In the genomic region with DNA sequence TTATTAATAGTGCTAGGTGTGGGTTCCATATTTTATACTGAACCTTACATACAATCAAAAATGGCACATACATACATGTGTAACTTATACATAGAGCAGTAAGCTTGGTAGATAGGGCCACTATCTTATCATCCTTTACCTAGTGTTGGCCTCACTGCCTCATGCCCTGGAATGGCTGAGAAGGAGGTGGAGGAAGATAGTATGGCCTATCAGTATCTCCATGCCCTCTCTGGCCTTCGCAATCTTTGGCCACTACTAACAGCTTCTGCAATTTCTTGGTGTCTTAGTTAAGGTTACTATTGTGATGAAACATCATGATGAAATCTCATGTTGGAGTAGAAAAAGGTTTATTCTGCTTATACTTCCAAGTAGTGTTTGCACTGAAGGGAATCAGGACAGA, we compare ENCODE assay signal across 29 mouse cellular contexts.
DNase-seq lines count a peak whose midpoint lies in the region; ATAC-seq and TF ChIP-seq lines count a peak whose summit lies in the region.
"Had no signal": no experiment of that assay in that cellular context is flagged by ENCODE, and none has a peak within 500 bp of the region (broad histone marks: within the 10 kb centered on the region; RNA-seq: fewer than 3 reads in every experiment).

No protein-coding gene starts in this region.

- H3K9me3 ChIP-seq in liver, embryonic 13.5 days (replicated peaks): no peaks in the 10 kb centered on the region
- no peaks in the 10 kb centered on the region for H3K9me3 ChIP-seq in liver, embryonic 11.5 days (ENCODE audit: control insufficient read depth, low read length)
- no peaks in the 10 kb centered on the region for H3K9me3 ChIP-seq in intestine, postnatal 0 days (ENCODE audit: control insufficient read depth)
- H3K9me3 ChIP-seq: embryonic facial prominence, embryonic 10.5 days; embryonic facial prominence, embryonic 13.5 days; forebrain, embryonic 10.5 days; forebrain, embryonic 13.5 days; G1E; hindbrain, embryonic 10.5 days; hindbrain, embryonic 13.5 days had no signal

- H3K4me2 ChIP-seq in liver, embryonic 13.5 days: no peak overlapping the region
- no peak overlapping the region for H3K4me2 ChIP-seq in liver, embryonic 11.5 days
- no peak overlapping the region for H3K4me2 ChIP-seq in intestine, postnatal 0 days (replicated peaks; ENCODE audit: low read depth)
- H3K4me2 ChIP-seq: embryonic facial prominence, embryonic 13.5 days; forebrain, embryonic 13.5 days; heart, embryonic 11.5 days; hindbrain, embryonic 13.5 days had no signal

- H3K9ac ChIP-seq in liver, embryonic 13.5 days: no peak overlapping the region
- H3K9ac ChIP-seq in liver, embryonic 11.5 days (ENCODE audit: low read depth, low read length): no peak overlapping the region
- H3K9ac ChIP-seq in intestine, postnatal 0 days (ENCODE audit: low read depth, low read length): no peak overlapping the region
- H3K9ac ChIP-seq: embryonic facial prominence, embryonic 13.5 days; forebrain, embryonic 13.5 days; hindbrain, embryonic 13.5 days had no signal

- no peak for DNase-seq in liver, embryonic 13.5 days
- DNase-seq in liver, embryonic 11.5 days (ENCODE audit: low spot score): no peak
- no peak for DNase-seq in heart, postnatal 25 days (ENCODE audit: low spot score)
- DNase-seq: adrenal gland, postnatal 10 days; adrenal gland, postnatal 36 days; B cell, adult 2 months; cerebellum, adult 18-20 months; cerebellum, adult 9-11 months; cerebellum, postnatal 25 days; embryo, embryonic 11 days; gastrocnemius, postnatal 10 days; gastrocnemius, postnatal 36 days; heart, adult 11 months; heart, postnatal 36 days had no signal

- intact Hi-C loops in heart, postnatal 25 days (cut with DNase I): no loop called here

- H3K4me1 ChIP-seq in liver, embryonic 13.5 days (replicated peaks): no peaks in the 10 kb centered on the region
- H3K4me1 ChIP-seq in liver, embryonic 11.5 days (replicated peaks; ENCODE audit: control insufficient read depth, insufficient read depth, low read length): no peaks in the 10 kb centered on the region
- H3K4me1 ChIP-seq in intestine, postnatal 0 days (replicated peaks; ENCODE audit: control insufficient read depth, insufficient read depth, low read length): no peaks in the 10 kb centered on the region
- H3K4me1 ChIP-seq: embryonic facial prominence, embryonic 10.5 days; embryonic facial prominence, embryonic 13.5 days; forebrain, embryonic 10.5 days; forebrain, embryonic 13.5 days; hindbrain, embryonic 10.5 days; hindbrain, embryonic 13.5 days had no signal

- TF ChIP-seq CTCF in intestine, postnatal 0 days (IDR thresholded peaks at IDR 0.05; ENCODE audit: low read depth): no peak

- no peaks in the 10 kb centered on the region for H3K36me3 ChIP-seq in liver, embryonic 13.5 days
- no peaks in the 10 kb centered on the region for H3K36me3 ChIP-seq in liver, embryonic 11.5 days (ENCODE audit: control insufficient read depth, insufficient read depth, low read length)
- no peaks in the 10 kb centered on the region for H3K36me3 ChIP-seq in intestine, postnatal 0 days (ENCODE audit: control insufficient read depth, insufficient read depth)
- H3K36me3 ChIP-seq: embryonic facial prominence, embryonic 10.5 days; embryonic facial prominence, embryonic 13.5 days; forebrain, embryonic 10.5 days; G1E; hindbrain, embryonic 10.5 days; hindbrain, embryonic 13.5 days had no signal

- H3K27me3 ChIP-seq in liver, embryonic 13.5 days: no peaks in the 10 kb centered on the region
- H3K27me3 ChIP-seq in liver, embryonic 11.5 days (replicated peaks; ENCODE audit: control insufficient read depth, insufficient read depth, low read length): no peaks in the 10 kb centered on the region
- H3K27me3 ChIP-seq in intestine, postnatal 0 days (replicated peaks; ENCODE audit: control insufficient read depth, insufficient read depth, low read length): no peaks in the 10 kb centered on the region
- H3K27me3 ChIP-seq: CH12.LX; embryonic facial prominence, embryonic 13.5 days; forebrain, embryonic 13.5 days; hindbrain, embryonic 13.5 days had no signal

- peak; percentile 50; the same call in 1 of the 2 replicates for ATAC-seq in liver, embryonic 13.5 days (ENCODE audit: low read depth)
- ATAC-seq in liver, embryonic 11.5 days (replicated peaks; ENCODE audit: low FRiP score): no peak
- ATAC-seq in common myeloid progenitor, adult 5-6 weeks (replicated peaks; ENCODE audit: low read depth, poor library complexity, severe bottlenecking): 0 out of 2 replicates have a peak, but pooled peaks have one; percentile 32
- peak; percentile 47; the same call in 1 of the 2 replicates for ATAC-seq in intestine, postnatal 0 days
- ATAC-seq in erythroblast, adult 5-6 weeks (replicated peaks; ENCODE audit: low FRiP score, poor library complexity, severe bottlenecking): no peak
- ATAC-seq: forebrain, embryonic 13.5 days; forebrain, embryonic 16.5 days; hindbrain, embryonic 16.5 days; Patski had no signal

- H3K4me3 ChIP-seq in liver, embryonic 13.5 days (replicated peaks): no peak overlapping the region
- H3K4me3 ChIP-seq in liver, embryonic 11.5 days (ENCODE audit: low read depth, low read length): no peak overlapping the region
- H3K4me3 ChIP-seq in intestine, postnatal 0 days (ENCODE audit: low read depth, low read length): no peak overlapping the region
- H3K4me3 ChIP-seq: embryonic facial prominence, embryonic 10.5 days; embryonic facial prominence, embryonic 13.5 days; forebrain, embryonic 10.5 days; forebrain, embryonic 13.5 days; hindbrain, embryonic 10.5 days; hindbrain, embryonic 13.5 days had no signal

- 59% methylated on average over 1 of the region's 1 CpGs for WGBS in liver, embryonic 13.5 days (ENCODE audit: insufficient replicate concordance)
- 77% methylated on average over 1 of the region's 1 CpGs for whole genome bisulfite sequencing in liver, embryonic 11.5 days
- 82% methylated on average over 1 of the region's 1 CpGs for WGBS in intestine, postnatal 0 days

- no peak overlapping the region for H3K27ac ChIP-seq in liver, embryonic 13.5 days
- no peak overlapping the region for H3K27ac ChIP-seq in liver, embryonic 11.5 days (ENCODE audit: low read depth, low read length)
- H3K27ac ChIP-seq in intestine, postnatal 0 days (ENCODE audit: low read depth, low read length): no peak overlapping the region
- H3K27ac ChIP-seq: embryonic facial prominence, embryonic 10.5 days; embryonic facial prominence, embryonic 13.5 days; forebrain, embryonic 10.5 days; forebrain, embryonic 13.5 days; hindbrain, embryonic 10.5 days; hindbrain, embryonic 13.5 days had no signal

Comparison
In these comparisons a context has a peak if more than half of its experiments do, and no peak if none do; other contexts are left out.
1. ATAC-seq: peak in liver, embryonic 13.5 days (single experiment), common myeloid progenitor, adult 5-6 weeks (single experiment) and intestine, postnatal 0 days (single experiment); none in liver, embryonic 11.5 days (single experiment) and erythroblast, adult 5-6 weeks (single experiment).